Mouse (Mus musculus) megakaryocyte, embryonic 14.5 days (primary cell): ENCODE measurements around the gene Crtc1.

Experiments
- FLI1 ChIP-seq: IDR thresholded peaks from 2 replicates; pipeline ENCODE4 v1.6.1; 2012; ENCODE audit warnings: low read length, inconsistent platforms, mixed read lengths
- GATA1 ChIP-seq: IDR thresholded peaks from 3 replicates; pipeline ENCODE4 v1.6.1; 2012; ENCODE audit warnings: mixed read lengths, low read length, inconsistent platforms, borderline replicate concordance

DNA sequence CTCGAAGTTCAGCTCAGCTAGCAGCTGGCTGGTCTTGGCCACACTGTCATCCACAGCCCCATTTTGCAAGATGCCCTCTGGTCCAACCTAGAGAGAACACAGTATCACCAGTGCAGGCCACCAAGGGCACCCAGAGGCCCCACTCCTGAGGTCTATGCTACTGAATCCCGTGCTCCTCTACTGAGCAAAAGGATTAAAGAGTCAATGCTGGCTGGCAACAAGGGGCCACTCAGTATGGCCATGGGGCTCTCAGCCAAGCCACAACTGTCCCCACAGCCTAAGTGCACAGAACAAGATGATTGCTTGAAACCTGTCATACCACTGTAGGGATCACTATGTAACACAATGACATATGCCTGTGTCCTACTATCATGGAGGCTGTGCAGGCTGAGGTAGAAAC, 95.1 kb downstream of the Crtc1 start:
- TF ChIP-seq GATA1 (no peak), FLI1 (no peak)
